28 mouse cellular contexts compared by ENCODE assay signal in the genomic region with DNA sequence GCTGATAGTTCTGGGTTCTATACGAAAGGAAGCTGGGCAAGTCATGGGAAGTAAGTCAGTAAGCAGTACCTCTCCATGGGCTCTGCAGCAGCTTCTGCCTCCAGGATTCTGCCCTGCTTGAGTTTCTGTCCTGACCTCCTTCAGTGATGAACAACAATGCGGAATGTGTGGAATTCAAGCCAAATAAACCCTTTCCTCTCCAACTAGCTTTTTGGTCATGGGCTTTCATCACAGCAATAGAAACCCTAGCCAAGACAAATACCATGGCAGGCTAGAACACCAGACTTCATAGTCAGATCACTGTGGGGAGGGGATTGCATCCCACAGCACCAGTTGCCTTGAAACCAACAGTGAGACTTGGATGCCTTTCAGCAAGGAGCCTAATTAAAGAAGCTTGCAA. TPM values are rescaled to one million over a fixed set of nuclear protein-coding genes. Genes with fewer than 3 reads are reported as not detected.
DNase-seq lines count a peak whose midpoint lies in the region; ATAC-seq and TF ChIP-seq lines count a peak whose summit lies in the region.
"Had no signal": no experiment of that assay in that cellular context is flagged by ENCODE, and none has a peak within 500 bp of the region (broad histone marks: within the 10 kb centered on the region; RNA-seq: fewer than 3 reads in every experiment).

No protein-coding gene starts in this region.

- no peak for TF ChIP-seq POLR2A in brain, embryonic 14.5 days (IDR thresholded peaks at IDR 0.05; ENCODE audit: borderline replicate concordance, extremely low read depth, insufficient read depth, insufficient read length, poor library complexity, severe bottlenecking)

- no peaks in the 10 kb centered on the region for H3K27me3 ChIP-seq in kidney, postnatal 0 days (ENCODE audit: insufficient read depth, low read length)
- H3K27me3 ChIP-seq in intestine, postnatal 0 days (replicated peaks; ENCODE audit: control insufficient read depth, insufficient read depth, low read length), result no peaks in the 10 kb centered on the region
- H3K27me3 ChIP-seq: embryonic facial prominence, embryonic 13.5 days; forebrain, embryonic 12.5 days; forebrain, embryonic 15.5 days; heart, embryonic 12.5 days; heart, embryonic 15.5 days; hindbrain, embryonic 13.5 days; intestine, embryonic 15.5 days had no signal

- no peak overlapping the region for H3K4me3 ChIP-seq in kidney, postnatal 0 days (replicated peaks; ENCODE audit: low read depth, low read length)
- no peak overlapping the region for H3K4me3 ChIP-seq in intestine, postnatal 0 days (ENCODE audit: low read depth, low read length)
- H3K4me3 ChIP-seq: embryonic facial prominence, embryonic 10.5 days; embryonic facial prominence, embryonic 13.5 days; erythroblast, embryonic 14.5 days; forebrain, embryonic 12.5 days; forebrain, embryonic 15.5 days; heart, embryonic 12.5 days; heart, embryonic 15.5 days; hindbrain, embryonic 10.5 days; hindbrain, embryonic 13.5 days; intestine, embryonic 15.5 days had no signal

- peak; percentile 53 for DNase-seq in kidney, postnatal 0 days (ENCODE audit: low spot score)
- no peak for DNase-seq in kidney, adult 18-20 months
- DNase-seq in Muller cell, postnatal 12 days (ENCODE audit: inconsistent ontology term), result peak; percentile 87
- peak; percentile 14 for DNase-seq in brain, embryonic 14.5 days (ENCODE audit: low read depth)
- no peak for DNase-seq in gastrocnemius, postnatal 14 days
- DNase-seq: adrenal gland, adult 2 months; adrenal gland, postnatal 14 days; cerebellum, adult 11-12 months; cerebellum, adult 8-10 months; cerebellum, postnatal 10 days; cerebellum, postnatal 36 days; embryo, embryonic 11 days; gastrocnemius, postnatal 10 days; heart, adult 11 months; heart, postnatal 10 days; heart, postnatal 36 days had no signal

- H3K27ac ChIP-seq in kidney, postnatal 0 days, result no peak overlapping the region
- no peak overlapping the region for H3K27ac ChIP-seq in intestine, postnatal 0 days (ENCODE audit: low read depth, low read length)
- H3K27ac ChIP-seq: embryonic facial prominence, embryonic 10.5 days; embryonic facial prominence, embryonic 13.5 days; forebrain, embryonic 12.5 days; forebrain, embryonic 15.5 days; heart, embryonic 15.5 days; hindbrain, embryonic 10.5 days; hindbrain, embryonic 13.5 days; intestine, embryonic 15.5 days had no signal

- no peaks in the 10 kb centered on the region for H3K4me1 ChIP-seq in kidney, postnatal 0 days (replicated peaks; ENCODE audit: insufficient read depth, low read length)
- H3K4me1 ChIP-seq in intestine, postnatal 0 days (replicated peaks; ENCODE audit: control insufficient read depth, insufficient read depth, low read length), result no peaks in the 10 kb centered on the region
- H3K4me1 ChIP-seq: forebrain, embryonic 12.5 days; forebrain, embryonic 15.5 days; heart, embryonic 15.5 days; hindbrain, embryonic 13.5 days had no signal

- H3K4me2 ChIP-seq in kidney, postnatal 0 days (ENCODE audit: low read length), result no peak overlapping the region
- H3K4me2 ChIP-seq in intestine, postnatal 0 days (replicated peaks; ENCODE audit: low read depth), result no peak overlapping the region
- H3K4me2 ChIP-seq: embryonic facial prominence, embryonic 13.5 days; forebrain, embryonic 12.5 days; forebrain, embryonic 15.5 days; heart, embryonic 12.5 days; heart, embryonic 15.5 days; hindbrain, embryonic 13.5 days; intestine, embryonic 15.5 days had no signal

- no peak for ATAC-seq in kidney, postnatal 0 days (replicated peaks; ENCODE audit: low FRiP score, low read depth)
- no peak for ATAC-seq in intestine, postnatal 0 days
- ATAC-seq: forebrain, embryonic 15.5 days; hindbrain, embryonic 16.5 days; intestine, embryonic 15.5 days had no signal

- intact Hi-C loops in gastrocnemius, postnatal 14 days (cut with DNase I; ENCODE audit: low total_unique reads), result no loop called here

- no peak for TF ChIP-seq CTCF in kidney, postnatal 0 days (IDR thresholded peaks at IDR 0.05; ENCODE audit: low read depth)
- no peak for TF ChIP-seq CTCF in brain, embryonic 14.5 days (IDR thresholded peaks at IDR 0.05; ENCODE audit: borderline replicate concordance, extremely low read depth, insufficient read depth, insufficient read length)
- TF ChIP-seq CTCF in intestine, postnatal 0 days (IDR thresholded peaks at IDR 0.05; ENCODE audit: low read depth), result no peak

- no peaks in the 10 kb centered on the region for H3K36me3 ChIP-seq in kidney, postnatal 0 days (ENCODE audit: insufficient read depth, low read length)
- H3K36me3 ChIP-seq in intestine, postnatal 0 days (ENCODE audit: control insufficient read depth, insufficient read depth), result no peaks in the 10 kb centered on the region
- H3K36me3 ChIP-seq: embryonic facial prominence, embryonic 10.5 days; embryonic facial prominence, embryonic 13.5 days; forebrain, embryonic 12.5 days; forebrain, embryonic 15.5 days; heart, embryonic 12.5 days; heart, embryonic 15.5 days; hindbrain, embryonic 10.5 days; hindbrain, embryonic 13.5 days; intestine, embryonic 15.5 days had no signal

- no peaks in the 10 kb centered on the region for H3K9me3 ChIP-seq in kidney, postnatal 0 days (replicated peaks; ENCODE audit: low read length)
- H3K9me3 ChIP-seq in intestine, postnatal 0 days (ENCODE audit: control insufficient read depth), result no peaks in the 10 kb centered on the region
- H3K9me3 ChIP-seq: embryonic facial prominence, embryonic 10.5 days; embryonic facial prominence, embryonic 13.5 days; forebrain, embryonic 12.5 days; forebrain, embryonic 15.5 days; heart, embryonic 15.5 days; hindbrain, embryonic 10.5 days; hindbrain, embryonic 13.5 days; intestine, embryonic 15.5 days had no signal

- WGBS in kidney, postnatal 0 days, result 37% methylated on average over 2 of the region's 2 CpGs
- 57% methylated on average over 2 of the region's 2 CpGs for WGBS in intestine, postnatal 0 days

- no peak overlapping the region for H3K9ac ChIP-seq in kidney, postnatal 0 days (ENCODE audit: low read depth, low read length)
- no peak overlapping the region for H3K9ac ChIP-seq in intestine, postnatal 0 days (ENCODE audit: low read depth, low read length)
- H3K9ac ChIP-seq: embryonic facial prominence, embryonic 13.5 days; forebrain, embryonic 12.5 days; forebrain, embryonic 15.5 days; heart, embryonic 12.5 days; heart, embryonic 15.5 days; hindbrain, embryonic 13.5 days; intestine, embryonic 15.5 days had no signal

RNA-seq across cellular contexts. Expression of a gene that starts 46.4 kb away (rescaled TPM):
- 27.5 and 28.6 TPM in 2 replicates for polyA plus RNA-seq in kidney, postnatal 0 days (2015; fragmentation: Nextera tagmentation; extraction: Ambion mirVana)
- polyA plus RNA-seq in brain, embryonic 14.5 days (2012; rRNA removed), result 18.8 and 22.8 TPM in 2 replicates
- total RNA-seq in gastrocnemius, postnatal 14 days (2021), result 10 to 100 TPM; 11.5 to 14.2 TPM
- 15.6 and 20.4 TPM in 2 replicates for polyA plus RNA-seq in intestine, postnatal 0 days (2015; fragmentation: Nextera tagmentation; extraction: Ambion mirVana)

RNA-seq across cellular contexts. Expression of a gene that starts 47.8 kb away (rescaled TPM):
- polyA plus RNA-seq in kidney, postnatal 0 days (2015; fragmentation: Nextera tagmentation; extraction: Ambion mirVana), result 0.92 and 1.2 TPM in 2 replicates
- polyA plus RNA-seq in brain, embryonic 14.5 days (2012; rRNA removed), result 0.97 and 1.5 TPM in 2 replicates
- total RNA-seq in gastrocnemius, postnatal 14 days (2021), result 1 to 10 TPM; 3.6 to 4.7 TPM
- polyA plus RNA-seq in intestine, postnatal 0 days (2015; fragmentation: Nextera tagmentation; extraction: Ambion mirVana), result 0.21 and 0.26 TPM in 2 replicates
- polyA plus RNA-seq: erythroblast, embryonic 14.5 days had no signal

Comparison
In these comparisons a context has a peak if more than half of its experiments do, and no peak if none do; other contexts are left out.
1. DNase-seq: peak in kidney, postnatal 0 days (single experiment), Muller cell, postnatal 12 days (single experiment) and brain, embryonic 14.5 days (single experiment); none in kidney, adult 18-20 months (single experiment) and gastrocnemius, postnatal 14 days (single experiment).